Mouse (Mus musculus): ENCODE data around the gene Psmd8.
"Not testable (repeated sequence)": the region's sequence is repeated elsewhere in the genome, so short reads cannot be mapped to it uniquely, and the experiment has no call there.

Psmd8 gene

GRCm38 (mm10) chr7:29180077-29180853 lies at the start of gene Psmd8:
Gene Psmd8 (minus strand): TSS chr7:29180701.
- DNase-seq (ENCODE audit: low read depth, low spot score), result peak; percentile 99

- DNase-seq (ENCODE audit: low read depth, low spot score), result no peak
Measured at GRCm38 (mm10) chr7:29228202-29228601, 47.7 kb upstream of the Psmd8 start.

GRCm38 (mm10) chr7:29225520-29225919 lies 45.0 kb upstream of the Psmd8 start:
- DNase-seq (ENCODE audit: low read depth, low spot score), result no peak

DNA sequence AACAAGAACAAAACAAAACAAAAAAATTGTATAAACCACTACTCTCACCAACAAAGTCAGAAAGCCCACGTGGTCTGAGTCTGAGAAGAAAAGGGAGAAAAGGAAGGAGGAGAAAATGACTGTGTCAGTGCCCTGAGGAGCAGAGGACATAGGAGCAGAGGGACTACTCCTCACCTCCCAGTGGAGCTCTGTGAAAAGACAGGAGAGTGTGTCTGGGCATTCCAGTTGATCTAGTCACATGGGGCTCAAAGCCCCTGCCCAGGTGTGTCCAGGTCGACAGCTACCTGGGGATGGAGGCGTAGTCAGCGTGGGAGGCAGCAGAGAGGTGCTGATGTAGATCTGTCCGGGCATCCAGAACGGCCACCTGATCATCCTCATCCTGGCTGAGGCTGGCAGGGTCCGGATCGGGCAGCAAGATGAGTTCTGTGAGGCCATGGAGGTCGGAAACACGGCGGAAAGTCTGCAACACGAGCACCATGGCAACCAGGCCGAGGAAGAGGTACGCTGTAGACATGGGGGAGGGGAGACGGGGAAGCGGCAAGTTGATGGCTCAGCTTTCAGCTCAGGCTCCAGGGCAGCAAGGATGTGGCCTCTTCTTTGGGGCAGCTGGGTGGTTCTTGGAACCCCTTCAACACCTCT lies 44.4 kb upstream of the Psmd8 start:
- DNase-seq (ENCODE audit: low read depth, low spot score), result peak; percentile 63

- DNase-seq (ENCODE audit: low read depth, low spot score), result peak; percentile 96
Measured at GRCm38 (mm10) chr7:29214846-29215245, 34.3 kb upstream of the Psmd8 start.

DNA sequence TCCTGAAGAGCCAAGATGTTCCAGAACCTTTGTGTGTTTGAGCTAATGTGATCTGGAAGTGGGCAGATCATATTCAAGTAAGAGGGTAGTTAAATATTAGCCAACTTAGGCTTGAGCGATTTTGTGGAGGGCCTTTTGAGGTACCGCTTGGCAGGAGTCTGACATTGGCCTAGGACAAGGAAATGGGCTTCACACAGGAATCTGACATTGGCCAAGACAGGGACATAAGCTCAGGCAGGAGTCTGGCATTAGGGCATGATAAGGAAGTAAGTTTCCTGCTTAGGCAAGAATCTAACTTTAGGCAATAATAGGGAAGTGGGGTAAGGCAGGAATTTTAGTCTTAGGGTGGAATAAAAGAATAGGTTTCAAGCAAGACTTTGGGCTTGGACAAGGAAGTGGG lies 33.7 kb upstream of the Psmd8 start:
- peak; percentile 36 for DNase-seq (ENCODE audit: low read depth, low spot score)

DNA sequence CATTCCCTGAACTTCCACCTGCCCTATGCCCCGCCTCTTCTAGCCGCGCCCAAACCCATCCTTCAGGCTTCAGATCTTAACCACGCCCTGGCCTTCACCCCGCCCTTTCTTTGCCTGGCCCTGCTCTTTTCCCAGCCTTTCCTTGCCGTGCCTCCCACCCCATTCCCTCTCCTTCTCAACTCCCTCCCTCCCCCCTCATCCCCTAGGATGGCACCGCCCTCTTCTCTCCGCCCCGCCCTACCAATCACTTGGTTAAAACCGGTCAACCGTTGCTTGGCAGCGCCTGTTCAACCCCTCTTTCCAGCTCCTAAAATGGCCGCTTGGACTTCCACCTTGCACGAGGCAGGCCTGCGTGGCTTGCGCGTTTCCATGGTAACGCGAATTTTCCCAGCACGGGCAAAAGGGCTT lies 33.2 kb upstream of the Psmd8 start, which contains the start of gene Catsperg1:
Gene Catsperg1 (minus strand): TSS at position 361 of the 408 bp plus-strand sequence.
- peak; percentile 99 for DNase-seq (ENCODE audit: low read depth, low spot score)

- not testable (repeated sequence) for DNase-seq (ENCODE audit: low read depth, low spot score)
Measured at GRCm38 (mm10) chr7:29212775-29213560, 32.5 kb upstream of the Psmd8 start.

DNA sequence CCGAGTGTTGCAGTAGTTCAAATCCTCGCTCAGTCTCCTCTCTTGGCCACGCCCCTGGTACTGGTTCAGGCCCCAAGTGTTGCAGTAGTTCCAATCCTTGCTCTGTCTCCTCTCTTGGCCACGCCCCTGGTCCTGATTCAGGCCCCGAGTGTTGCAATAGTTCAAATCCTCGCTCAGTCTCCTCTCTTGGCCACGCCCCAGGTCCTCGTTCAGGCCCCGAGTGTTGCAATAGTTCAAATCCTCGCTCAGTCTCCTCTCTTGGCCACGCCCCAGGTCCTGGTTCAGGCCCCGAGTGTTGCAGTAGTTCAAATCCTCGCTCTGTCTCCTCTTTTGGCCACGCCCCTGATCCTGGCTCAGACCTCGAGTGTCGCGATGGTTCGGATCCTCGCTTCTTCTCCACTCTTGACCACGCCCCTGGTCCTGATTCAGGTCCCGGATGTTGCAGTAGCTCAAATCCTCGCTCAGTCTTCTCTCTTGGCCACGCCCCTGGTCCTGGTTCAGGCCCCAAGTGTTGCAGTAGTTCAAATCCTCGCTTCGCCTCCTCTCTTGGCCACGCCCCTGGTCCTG lies 31.8 kb upstream of the Psmd8 start:
- peak; percentile 96 for DNase-seq (ENCODE audit: low read depth, low spot score)

GRCm38 (mm10) chr7:29211415-29212198 lies 31.1 kb upstream of the Psmd8 start:
- DNase-seq (ENCODE audit: low read depth, low spot score), result peak; percentile 94

DNA sequence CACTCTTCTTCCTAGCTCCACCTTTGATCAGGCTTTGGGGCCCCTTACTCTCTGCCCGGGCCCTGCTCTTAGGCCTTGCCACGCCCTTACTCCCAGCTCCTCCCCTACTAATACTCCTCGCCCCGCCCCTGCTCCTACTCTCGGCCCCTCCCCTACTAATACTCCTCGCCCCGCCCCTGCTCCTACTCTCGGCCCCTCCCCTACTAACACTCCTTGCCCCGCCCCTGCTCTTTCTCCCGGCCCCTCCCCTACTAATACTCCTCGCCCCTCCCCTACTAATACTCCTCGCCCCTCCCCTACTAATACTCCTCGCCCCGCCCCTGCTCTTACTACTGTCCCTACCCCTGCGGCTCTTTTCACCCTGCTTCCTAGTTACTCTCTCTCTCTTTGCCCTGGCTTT lies 30.5 kb upstream of the Psmd8 start:
- not testable (repeated sequence) for DNase-seq (ENCODE audit: low read depth, low spot score)

GRCm38 (mm10) chr7:29202577-29202976 lies 22.1 kb upstream of the Psmd8 start:
- DNase-seq (ENCODE audit: low read depth, low spot score), result no peak

GRCm38 (mm10) chr7:29194230-29194629 lies 13.7 kb upstream of the Psmd8 start:
- peak; percentile 64 for DNase-seq (ENCODE audit: low read depth, low spot score)

- not testable (repeated sequence) for DNase-seq (ENCODE audit: low read depth, low spot score)
Measured at GRCm38 (mm10) chr7:29181323-29181722, 822 bp upstream of the Psmd8 start.

DNA sequence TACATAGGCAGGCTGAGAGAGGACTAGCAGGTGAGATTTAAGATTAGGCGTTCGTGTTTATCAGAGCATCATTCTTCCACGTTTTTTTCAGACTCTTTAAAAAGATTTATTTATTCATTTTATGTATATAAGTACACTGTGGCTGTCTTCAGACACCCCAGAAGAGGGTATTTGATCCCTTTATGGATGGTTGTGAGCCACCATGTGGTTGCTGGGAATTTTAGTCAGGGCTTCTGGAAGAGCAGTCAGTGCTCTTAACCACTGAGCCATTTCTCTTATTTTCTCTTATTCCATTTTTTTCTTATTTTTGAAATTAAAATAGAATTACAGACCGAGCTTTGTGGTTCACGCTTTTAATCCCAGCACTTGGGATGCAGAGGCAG lies 344 bp upstream of the Psmd8 start:
- DNase-seq (ENCODE audit: low read depth, low spot score), result no peak

- DNase-seq (ENCODE audit: low read depth, low spot score), result no peak
Measured at GRCm38 (mm10) chr7:29179323-29179722, 1.2 kb downstream of the Psmd8 start.

DNA sequence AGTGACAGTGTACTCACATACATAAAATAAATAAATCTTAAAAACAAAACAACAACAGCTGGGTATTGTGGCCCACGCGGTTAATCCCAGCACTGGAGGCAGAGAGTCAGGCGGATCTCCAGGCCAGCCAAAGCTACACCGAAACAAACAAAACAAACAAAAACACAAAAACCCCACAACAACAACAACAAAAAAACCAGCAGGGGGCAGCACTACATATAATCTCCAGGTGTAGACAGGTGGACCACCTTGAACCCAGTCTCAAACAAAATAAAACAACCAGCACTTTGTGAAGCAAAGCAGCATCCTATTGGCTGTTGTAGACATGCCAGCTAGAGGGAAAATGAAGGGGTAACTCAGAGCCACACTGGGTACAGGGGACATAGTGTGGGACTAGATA lies 2.4 kb downstream of the Psmd8 start:
- peak; percentile 57 for DNase-seq (ENCODE audit: low read depth, low spot score)

DNA sequence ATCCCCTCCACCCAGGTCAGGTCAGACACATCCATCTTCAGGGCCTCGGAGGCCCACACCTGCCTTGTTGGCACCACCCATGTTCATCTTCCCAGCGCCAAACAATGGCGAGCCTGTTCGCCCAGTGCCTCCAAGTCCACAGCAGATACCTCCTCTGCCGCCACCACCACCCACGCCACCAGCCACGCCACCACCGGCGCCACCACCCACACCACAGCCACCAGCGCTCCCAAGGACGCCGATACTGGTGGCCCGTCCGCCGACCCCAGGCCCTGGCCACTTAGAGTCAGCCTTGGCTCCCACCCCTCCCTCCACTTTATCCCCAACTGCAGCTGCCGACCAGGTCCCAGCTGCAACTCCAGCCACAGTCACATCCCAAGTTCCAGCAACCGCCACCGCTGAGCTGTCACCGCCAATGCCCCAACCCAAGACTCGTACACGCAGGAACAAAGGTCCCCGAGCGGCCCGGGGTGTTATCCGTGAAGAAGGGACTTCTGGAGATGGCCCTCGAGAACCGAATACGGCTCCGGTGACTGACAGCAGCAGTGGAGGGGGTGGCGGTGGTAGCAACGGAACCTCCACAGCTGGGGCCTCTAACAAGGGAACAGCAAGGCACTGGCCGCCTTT lies 8.0 kb downstream of the Psmd8 start:
- no peak for DNase-seq (ENCODE audit: low read depth, low spot score)

- no peak for DNase-seq (ENCODE audit: low read depth, low spot score)
Measured at GRCm38 (mm10) chr7:29171562-29172097, 8.9 kb downstream of the Psmd8 start.

Data from R1 (cell line).